Mouse (Mus musculus): ENCODE data around the gene Smim22.
A peak's percentile ranks its signal among the peaks of the same experiment; 100 is the strongest.

The Smim22 gene

DNA sequence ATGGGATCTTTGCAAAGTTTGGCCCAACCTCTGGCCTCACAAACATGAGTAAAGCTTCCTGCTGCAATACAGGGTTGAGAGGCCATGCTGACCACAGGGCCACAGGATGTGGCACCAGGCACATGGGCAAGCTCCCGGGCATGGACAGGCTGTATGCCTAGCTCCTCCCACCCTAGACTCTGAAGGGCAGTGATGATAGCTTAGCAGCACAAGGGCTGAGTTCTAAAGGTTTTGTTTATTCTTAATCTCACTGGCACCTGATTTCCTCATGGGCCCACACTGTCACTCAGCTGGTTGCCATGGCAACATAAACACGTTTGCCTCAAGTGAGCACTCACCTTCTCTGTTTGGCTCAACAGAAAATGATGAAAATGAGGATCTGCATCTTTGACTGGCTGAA, 22.8 kb downstream of the Smim22 start:
- H3K27me3 ChIP-seq (ENCODE audit: control insufficient read depth, insufficient read depth, low read length, poor library complexity, severe bottlenecking): no peaks in the 10 kb centered on the region
- H3K36me3 ChIP-seq (ENCODE audit: control insufficient read depth, insufficient read depth, low read length, poor library complexity, severe bottlenecking): peaks cover 33% of the 10 kb centered on the region
- DNase-seq (ENCODE audit: low read depth, low spot score): peak; percentile 62

DNA sequence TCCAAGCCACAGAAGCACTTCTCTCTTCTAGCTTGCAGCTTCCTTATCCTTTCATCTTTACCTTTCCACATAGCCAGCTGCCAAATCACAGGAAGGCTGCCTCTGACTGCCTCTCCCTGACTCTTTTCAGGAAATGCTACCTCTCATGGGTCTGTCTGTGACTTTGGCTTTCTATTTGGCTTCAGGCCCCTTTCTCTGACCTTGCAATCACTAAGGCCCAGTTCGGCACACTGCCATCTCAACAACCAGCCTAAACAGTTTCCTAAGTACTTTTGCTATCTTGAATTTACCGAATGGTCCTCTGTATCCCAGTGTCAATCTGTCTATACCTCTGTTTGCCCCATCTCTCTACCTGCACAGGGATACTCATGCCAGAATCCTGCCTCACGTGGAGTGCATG, 28.5 kb downstream of the Smim22 start:
- H3K36me3 ChIP-seq (ENCODE audit: control insufficient read depth, insufficient read depth, low read length, poor library complexity, severe bottlenecking): peaks cover 18% of the 10 kb centered on the region
- no peaks in the 10 kb centered on the region for H3K27me3 ChIP-seq (ENCODE audit: control insufficient read depth, insufficient read depth, low read length, poor library complexity, severe bottlenecking)

DNA sequence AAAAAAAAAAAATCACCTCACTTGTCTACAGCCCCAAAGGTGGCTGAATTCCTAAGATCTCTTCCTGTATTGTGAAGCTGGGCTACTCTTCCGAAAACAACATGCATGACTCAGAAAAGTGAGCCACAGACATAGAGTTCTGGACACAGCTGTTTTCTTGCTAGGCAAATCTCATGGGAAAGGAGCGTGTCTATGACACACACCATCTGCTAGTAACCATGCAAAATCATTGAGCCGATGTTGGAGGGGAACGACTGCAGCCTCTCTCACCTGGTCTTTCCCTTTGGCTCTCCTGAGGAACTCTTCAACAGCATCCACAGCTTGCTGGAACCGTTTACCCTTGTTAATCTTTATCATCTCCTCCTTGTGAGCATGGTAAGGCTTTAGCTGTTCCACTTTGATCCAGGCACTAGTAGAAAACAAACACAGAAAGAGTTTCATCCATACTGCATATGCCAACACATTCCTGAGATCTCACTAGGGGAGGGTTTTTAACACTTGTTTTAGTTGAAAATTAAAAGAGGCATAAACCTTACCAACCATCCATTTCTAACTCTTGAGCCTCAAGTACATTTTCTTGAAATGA, 29.7 kb downstream of the Smim22 start:
- no peak for DNase-seq (ENCODE audit: low read depth, low spot score)
- Histone ChIP-seq H3K27me3 (ENCODE audit: control insufficient read depth, insufficient read depth, low read length, poor library complexity, severe bottlenecking) (no peaks in the 10 kb centered on the region), H3K36me3 (ENCODE audit: control insufficient read depth, insufficient read depth, low read length, poor library complexity, severe bottlenecking) (peaks cover 21% of the 10 kb centered on the region)

More for the DNA sequence above, 28.5 kb downstream of the Smim22 start:
- no peak for DNase-seq (ENCODE audit: low read depth, low spot score)

DNA sequence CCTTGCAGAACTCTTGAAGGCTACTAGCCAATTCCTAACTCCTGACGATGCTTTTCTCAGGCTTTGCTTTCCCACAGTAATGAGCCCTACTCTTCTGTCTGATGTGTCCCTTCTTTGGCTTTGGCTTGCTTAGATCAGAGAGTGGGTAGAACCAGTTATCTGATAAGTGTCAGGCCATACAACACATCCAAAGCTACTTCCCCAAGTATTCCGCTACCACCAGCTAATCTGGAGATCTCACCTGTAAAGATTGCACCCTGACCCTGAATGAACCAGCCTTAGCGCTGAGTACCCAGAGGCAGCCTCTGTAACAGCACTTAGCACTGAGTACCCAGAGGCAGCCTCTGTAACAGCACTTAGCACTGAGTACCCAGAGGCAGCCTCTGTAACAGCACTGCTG, 38.2 kb downstream of the Smim22 start:
- no peak for DNase-seq (ENCODE audit: low read depth, low spot score)
- H3K27me3 ChIP-seq (ENCODE audit: control insufficient read depth, insufficient read depth, low read length, poor library complexity, severe bottlenecking): no peaks in the 10 kb centered on the region
- H3K36me3 ChIP-seq (ENCODE audit: control insufficient read depth, insufficient read depth, low read length, poor library complexity, severe bottlenecking): peaks cover 20% of the 10 kb centered on the region

DNA sequence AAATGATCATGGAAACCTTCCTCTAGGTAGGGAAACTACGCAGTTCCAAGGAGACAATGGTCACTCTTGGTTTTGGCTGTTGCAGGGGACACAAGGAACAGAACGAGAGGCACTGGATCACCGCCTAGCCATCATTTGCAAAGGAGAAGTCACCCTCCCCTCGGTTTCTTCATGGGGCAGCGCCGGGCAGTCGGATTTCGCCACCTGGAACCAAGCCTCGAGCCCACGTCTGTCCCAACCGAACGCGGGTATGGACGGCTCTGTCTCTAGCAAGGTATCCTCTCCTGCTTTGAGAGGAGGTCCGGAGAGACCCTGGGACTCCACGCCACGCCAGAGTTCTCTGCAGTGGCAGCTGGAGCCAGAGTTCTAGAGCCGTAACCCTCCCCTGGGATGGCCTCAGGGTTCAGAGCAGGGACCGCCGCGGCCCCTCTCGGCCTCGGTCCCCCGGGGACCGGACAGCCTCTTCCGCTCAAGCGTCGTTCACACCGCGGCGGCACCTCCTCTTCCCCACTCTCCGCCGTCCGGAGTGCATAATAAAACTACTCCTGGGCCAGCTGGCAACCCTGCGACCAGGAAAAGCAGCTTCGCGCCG, 42.2 kb downstream of the Smim22 start:
- Histone ChIP-seq H3K27me3 (ENCODE audit: control insufficient read depth, insufficient read depth, low read length, poor library complexity, severe bottlenecking) (no peaks in the 10 kb centered on the region), H3K36me3 (ENCODE audit: control insufficient read depth, insufficient read depth, low read length, poor library complexity, severe bottlenecking) (peaks cover 11% of the 10 kb centered on the region)
- no peak for DNase-seq (ENCODE audit: low read depth, low spot score)

DNA sequence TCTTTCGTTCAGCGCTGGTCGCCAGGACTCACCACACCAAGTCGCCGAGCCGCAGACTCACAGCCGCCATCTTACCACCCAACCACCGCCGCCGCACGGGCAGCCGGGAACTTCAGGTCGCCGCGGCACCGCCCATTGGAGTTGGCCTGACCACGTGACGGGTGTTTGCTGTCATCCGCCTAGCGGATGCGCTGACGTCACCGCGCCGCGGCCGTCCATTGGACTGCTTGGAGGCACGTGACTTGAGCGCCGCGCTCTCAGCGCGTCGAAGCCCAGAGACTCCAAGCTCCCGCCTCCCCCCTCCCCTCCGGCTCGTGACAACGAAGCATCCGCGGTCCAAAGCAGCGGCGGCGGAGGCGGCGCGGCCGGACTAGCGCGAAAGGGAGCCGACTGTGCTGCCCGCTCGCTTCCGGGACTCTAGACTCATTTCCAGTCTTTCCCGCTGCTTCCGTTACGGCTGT, 42.7 kb downstream of the Smim22 start, which contains the start of the genes Glyr1 and Ubn1:
Gene Glyr1, minus strand, starts transcription at position 90 of the 461 bp plus-strand sequence.
Gene Ubn1, plus strand, starts transcription at position 284 of the 461 bp plus-strand sequence.
- H3K27me3 ChIP-seq (ENCODE audit: control insufficient read depth, insufficient read depth, low read length, poor library complexity, severe bottlenecking): no peaks in the 10 kb centered on the region
- DNase-seq (ENCODE audit: low read depth, low spot score): peak; percentile 100
- peaks cover 9% of the 10 kb centered on the region for H3K36me3 ChIP-seq (ENCODE audit: control insufficient read depth, insufficient read depth, low read length, poor library complexity, severe bottlenecking)

DNA sequence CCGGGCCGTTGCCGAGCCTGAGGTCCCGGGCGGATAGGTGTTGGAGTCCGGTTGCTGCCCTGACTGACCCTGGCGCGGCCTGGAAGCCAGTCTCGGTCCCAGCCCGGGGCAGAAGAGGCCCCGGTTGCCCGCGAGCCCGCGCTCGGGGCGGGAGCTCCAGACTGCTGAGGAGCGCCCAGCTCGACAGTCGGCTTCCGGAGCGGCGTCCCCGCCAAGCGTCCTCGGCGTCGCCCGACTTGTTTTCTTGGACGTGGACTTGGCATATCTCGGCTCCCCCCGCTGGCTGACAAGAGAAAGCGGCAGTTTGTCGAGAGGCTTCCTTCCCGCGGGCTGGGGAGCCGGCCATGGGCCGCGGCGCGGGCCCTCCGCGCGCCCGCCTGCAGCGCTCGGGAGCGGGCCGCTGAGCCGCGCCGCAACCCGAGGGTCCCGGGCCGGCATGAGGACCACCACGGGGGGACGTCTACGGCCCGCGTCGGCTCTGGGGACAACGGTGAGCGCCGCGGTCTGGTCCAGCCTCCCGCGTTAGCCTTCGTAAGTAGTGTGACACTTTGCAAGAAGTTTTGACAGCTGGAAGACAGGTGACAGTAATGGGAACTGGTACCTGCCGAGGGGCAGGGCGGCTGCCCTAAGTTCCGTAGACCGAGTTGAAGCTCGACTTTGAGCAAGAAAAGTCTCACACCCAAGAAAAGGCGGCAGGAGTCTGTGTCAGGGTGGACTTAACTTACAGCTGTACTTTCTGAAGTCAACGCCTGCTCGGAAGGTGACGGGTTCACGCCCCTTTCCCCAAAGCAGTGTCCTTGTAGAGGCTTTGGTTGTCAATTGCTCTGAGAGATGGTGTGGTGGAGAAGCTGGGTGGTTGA, 43.4 kb downstream of the Smim22 start:
- H3K27me3 ChIP-seq (ENCODE audit: control insufficient read depth, insufficient read depth, low read length, poor library complexity, severe bottlenecking): no peaks in the 10 kb centered on the region
- peak; percentile 71 for DNase-seq (ENCODE audit: low read depth, low spot score)
- peaks cover 11% of the 10 kb centered on the region for H3K36me3 ChIP-seq (ENCODE audit: control insufficient read depth, insufficient read depth, low read length, poor library complexity, severe bottlenecking)
